ENCODE assay signal across 23 mouse cellular contexts in the genomic region with DNA sequence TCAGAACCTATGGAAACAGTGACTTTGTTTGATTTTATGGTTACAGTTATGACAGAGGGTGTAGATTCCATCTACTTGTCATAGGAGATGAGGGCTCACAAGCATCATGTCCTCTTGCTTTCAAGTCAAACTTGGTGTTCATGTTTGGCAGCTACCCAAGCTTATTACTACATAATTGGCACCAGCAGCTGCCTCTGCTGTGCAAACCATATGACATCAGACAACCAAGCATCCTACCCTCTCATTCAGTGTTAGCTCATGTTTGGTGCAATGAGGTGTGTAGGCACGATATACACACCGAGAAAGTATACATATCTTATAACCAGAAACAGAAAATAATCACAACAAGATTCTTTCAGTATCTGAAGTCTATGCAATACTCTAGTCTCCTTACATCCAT.
DNase-seq lines count a peak whose midpoint lies in the region; ATAC-seq lines count a peak whose summit lies in the region.
"Had no signal": no experiment of that assay in that cellular context is flagged by ENCODE, and none has a peak within 500 bp of the region (broad histone marks: within the 10 kb centered on the region; RNA-seq: fewer than 3 reads in every experiment).

No protein-coding gene starts in this region.

- no peak overlapping the region for H3K9ac ChIP-seq in forebrain, embryonic 14.5 days (ENCODE audit: low read length)
- H3K9ac ChIP-seq in limb, embryonic 13.5 days, result no peak overlapping the region
- H3K9ac ChIP-seq: embryonic facial prominence, embryonic 13.5 days; intestine, embryonic 15.5 days; limb, embryonic 12.5 days; liver, embryonic 13.5 days; midbrain, embryonic 13.5 days; stomach, embryonic 15.5 days had no signal

- no peak overlapping the region for H3K4me2 ChIP-seq in forebrain, embryonic 14.5 days (ENCODE audit: low read length)
- H3K4me2 ChIP-seq in limb, embryonic 13.5 days (replicated peaks), result no peak overlapping the region
- H3K4me2 ChIP-seq: embryonic facial prominence, embryonic 13.5 days; heart, embryonic 11.5 days; intestine, embryonic 15.5 days; limb, embryonic 12.5 days; liver, embryonic 13.5 days; midbrain, embryonic 13.5 days; stomach, embryonic 15.5 days had no signal

- peak; percentile 10 for DNase-seq in adrenal gland, postnatal 14 days
- DNase-seq in adrenal gland, adult 18-20 months (ENCODE audit: low spot score in 2 of 2), result no peak
- DNase-seq in forebrain, embryonic 14.5 days (ENCODE audit: low spot score), result peak; percentile 60
- DNase-seq in forebrain, embryonic 10.5 days (ENCODE audit: extremely low spot score, low spot score), result no peak
- DNase-seq in limb, embryonic 10.5 days (ENCODE audit: low spot score), result no peak
- peak; percentile 32 for DNase-seq in adipocyte (ENCODE audit: low spot score)
- DNase-seq in gastrocnemius, postnatal 14 days, result no peak
- DNase-seq: adrenal gland, adult 8-10 months; kidney, adult 9 months; kidney, postnatal 14 days; liver, embryonic 13.5 days; lung, adult 2 months; lung, postnatal 14 days; thymus, adult 2 months; thymus, postnatal 4 days had no signal

- no peaks in the 10 kb centered on the region for H3K4me1 ChIP-seq in forebrain, embryonic 14.5 days (ENCODE audit: control insufficient read depth, insufficient read depth, low read length)
- no peaks in the 10 kb centered on the region for H3K4me1 ChIP-seq in forebrain, embryonic 10.5 days
- H3K4me1 ChIP-seq in limb, embryonic 13.5 days, result no peaks in the 10 kb centered on the region
- H3K4me1 ChIP-seq in limb, embryonic 10.5 days, result no peaks in the 10 kb centered on the region
- H3K4me1 ChIP-seq: embryonic facial prominence, embryonic 13.5 days; intestine, embryonic 15.5 days; limb, embryonic 12.5 days; liver, embryonic 13.5 days; midbrain, embryonic 13.5 days; stomach, embryonic 15.5 days had no signal

- H3K36me3 ChIP-seq in forebrain, embryonic 14.5 days (ENCODE audit: control insufficient read depth, insufficient read depth, low read length), result no peaks in the 10 kb centered on the region
- no peaks in the 10 kb centered on the region for H3K36me3 ChIP-seq in forebrain, embryonic 10.5 days (replicated peaks)
- H3K36me3 ChIP-seq in limb, embryonic 13.5 days, result no peaks in the 10 kb centered on the region
- no peaks in the 10 kb centered on the region for H3K36me3 ChIP-seq in limb, embryonic 10.5 days
- H3K36me3 ChIP-seq: embryonic facial prominence, embryonic 13.5 days; intestine, embryonic 15.5 days; limb, embryonic 12.5 days; liver, embryonic 13.5 days; midbrain, embryonic 13.5 days; stomach, embryonic 15.5 days had no signal

- no peaks in the 10 kb centered on the region for H3K27me3 ChIP-seq in forebrain, embryonic 14.5 days (replicated peaks; ENCODE audit: control insufficient read depth, insufficient read depth, low read length)
- H3K27me3 ChIP-seq in forebrain, embryonic 10.5 days (ENCODE audit: poor library complexity, severe bottlenecking), result no peaks in the 10 kb centered on the region
- no peaks in the 10 kb centered on the region for H3K27me3 ChIP-seq in limb, embryonic 13.5 days
- no peaks in the 10 kb centered on the region for H3K27me3 ChIP-seq in limb, embryonic 10.5 days (ENCODE audit: low read depth, poor library complexity, severe bottlenecking)
- H3K27me3 ChIP-seq: embryonic facial prominence, embryonic 13.5 days; intestine, embryonic 15.5 days; limb, embryonic 12.5 days; liver, embryonic 13.5 days; midbrain, embryonic 13.5 days; Patski; stomach, embryonic 15.5 days had no signal

- intact Hi-C loops in gastrocnemius, postnatal 14 days (cut with DNase I; ENCODE audit: low total_unique reads), result no loop called here

- ATAC-seq in forebrain, embryonic 14.5 days, result peak; percentile 72; the same call in 1 of the 2 replicates
- ATAC-seq in limb, embryonic 13.5 days (ENCODE audit: low FRiP score, low read depth), result peak; percentile 48; the same call in 1 of the 2 replicates
- ATAC-seq: intestine, embryonic 15.5 days; midbrain, embryonic 13.5 days; Patski had no signal

- no peaks in the 10 kb centered on the region for H3K9me3 ChIP-seq in forebrain, embryonic 14.5 days (replicated peaks; ENCODE audit: control insufficient read depth, low read length)
- no peaks in the 10 kb centered on the region for H3K9me3 ChIP-seq in forebrain, embryonic 10.5 days
- H3K9me3 ChIP-seq in limb, embryonic 13.5 days, result no peaks in the 10 kb centered on the region
- H3K9me3 ChIP-seq in limb, embryonic 10.5 days (replicated peaks), result no peaks in the 10 kb centered on the region
- H3K9me3 ChIP-seq: embryonic facial prominence, embryonic 13.5 days; intestine, embryonic 15.5 days; limb, embryonic 12.5 days; liver, embryonic 13.5 days; midbrain, embryonic 13.5 days; stomach, embryonic 15.5 days had no signal

- WGBS in forebrain, embryonic 14.5 days, result 67% methylated on average over 2 of the region's 2 CpGs
- WGBS in forebrain, embryonic 10.5 days, result 94% methylated on average over 2 of the region's 2 CpGs
- WGBS in limb, embryonic 13.5 days, result 86% methylated on average over 2 of the region's 2 CpGs
- WGBS in limb, embryonic 10.5 days, result 90% methylated on average over 2 of the region's 2 CpGs

- no peak overlapping the region for H3K4me3 ChIP-seq in forebrain, embryonic 14.5 days (ENCODE audit: low read depth, low read length)
- no peak overlapping the region for H3K4me3 ChIP-seq in forebrain, embryonic 10.5 days
- H3K4me3 ChIP-seq in limb, embryonic 13.5 days, result no peak overlapping the region
- no peak overlapping the region for H3K4me3 ChIP-seq in limb, embryonic 10.5 days
- H3K4me3 ChIP-seq: embryonic facial prominence, embryonic 13.5 days; intestine, embryonic 15.5 days; limb, embryonic 12.5 days; liver, embryonic 13.5 days; midbrain, embryonic 13.5 days; stomach, embryonic 15.5 days had no signal

- H3K27ac ChIP-seq in forebrain, embryonic 14.5 days (ENCODE audit: low read depth, low read length), result no peak overlapping the region
- H3K27ac ChIP-seq in forebrain, embryonic 10.5 days, result no peak overlapping the region
- no peak overlapping the region for H3K27ac ChIP-seq in limb, embryonic 13.5 days
- no peak overlapping the region for H3K27ac ChIP-seq in limb, embryonic 10.5 days
- H3K27ac ChIP-seq: embryonic facial prominence, embryonic 13.5 days; intestine, embryonic 15.5 days; limb, embryonic 12.5 days; liver, embryonic 13.5 days; midbrain, embryonic 13.5 days; stomach, embryonic 15.5 days had no signal

Comparison
In these comparisons a context has a peak if more than half of its experiments do, and no peak if none do; other contexts are left out.
1. DNase-seq: peak in adrenal gland, postnatal 14 days (single experiment), forebrain, embryonic 14.5 days (single experiment) and adipocyte (single experiment); none in adrenal gland, adult 18-20 months (0 of 2), forebrain, embryonic 10.5 days (single experiment), limb, embryonic 10.5 days (single experiment) and gastrocnemius, postnatal 14 days (single experiment).